Mouse (Mus musculus): Measurements from ENCODE around the gene Hgfac.

Gene Hgfac

GRCm38 (mm10) chr5:35037438-35037837 lies 3.9 kb upstream of the Hgfac start:
- no peak for DNase-seq (ENCODE audit: low spot score in 2 of 2)

- no peak for DNase-seq (ENCODE audit: low spot score in 2 of 2)
Measured at GRCm38 (mm10) chr5:35042431-35043109, 1.3 kb downstream of the Hgfac start.

GRCm38 (mm10) chr5:35043110-35043451 lies 1.8 kb downstream of the Hgfac start:
- peak; percentile 30 to 62 for DNase-seq (ENCODE audit: low spot score in 2 of 2)

GRCm38 (mm10) chr5:35050541-35050940 lies 9.2 kb downstream of the Hgfac start:
- DNase-seq (ENCODE audit: low spot score in 2 of 2): no peak

GRCm38 (mm10) chr5:35054628-35055027 lies 13.3 kb downstream of the Hgfac start:
- DNase-seq (ENCODE audit: low spot score in 2 of 2): no peak

GRCm38 (mm10) chr5:35055076-35055475 lies 13.8 kb downstream of the Hgfac start:
- no peak for DNase-seq (ENCODE audit: low spot score in 2 of 2)

GRCm38 (mm10) chr5:35056604-35057432 lies 15.5 kb downstream of the Hgfac start, which contains the start of gene Dok7:
Gene Dok7, plus strand, starts transcription at chr5:35056766.
- DNase-seq (ENCODE audit: low spot score in 2 of 2): no peak

- no peak for DNase-seq (ENCODE audit: low spot score in 2 of 2)
Measured at GRCm38 (mm10) chr5:35057582-35057981, 16.3 kb downstream of the Hgfac start.

- DNase-seq (ENCODE audit: low spot score in 2 of 2): no peak
Measured at GRCm38 (mm10) chr5:35058216-35058615, 16.9 kb downstream of the Hgfac start.

- DNase-seq (ENCODE audit: low spot score in 2 of 2): no peak
Measured at GRCm38 (mm10) chr5:35060098-35060497, 18.8 kb downstream of the Hgfac start.

- no peak for DNase-seq (ENCODE audit: low spot score in 2 of 2)
Measured at GRCm38 (mm10) chr5:35069841-35070240, 28.5 kb downstream of the Hgfac start.

- no peak for DNase-seq (ENCODE audit: low spot score in 2 of 2)
Measured at GRCm38 (mm10) chr5:35070314-35070713, 29.0 kb downstream of the Hgfac start.

- DNase-seq (ENCODE audit: low spot score in 2 of 2): no peak
Measured at GRCm38 (mm10) chr5:35070953-35071352, 29.6 kb downstream of the Hgfac start.

GRCm38 (mm10) chr5:35071855-35072254 lies 30.5 kb downstream of the Hgfac start:
- DNase-seq (ENCODE audit: low spot score in 2 of 2): no peak

GRCm38 (mm10) chr5:35073235-35073634 lies 31.9 kb downstream of the Hgfac start:
- no peak for DNase-seq (ENCODE audit: low spot score in 2 of 2)

GRCm38 (mm10) chr5:35073992-35074391 lies 32.7 kb downstream of the Hgfac start:
- no peak for DNase-seq (ENCODE audit: low spot score in 2 of 2)

GRCm38 (mm10) chr5:35076369-35076768 lies 35.1 kb downstream of the Hgfac start:
- DNase-seq (ENCODE audit: low spot score in 2 of 2): no peak

GRCm38 (mm10) chr5:35079101-35079500 lies 37.8 kb downstream of the Hgfac start:
- DNase-seq (ENCODE audit: low spot score in 2 of 2): no peak

- DNase-seq (ENCODE audit: low spot score in 2 of 2): no peak
Measured at GRCm38 (mm10) chr5:35084913-35085312, 43.6 kb downstream of the Hgfac start.

- peak; percentile 45 to 67 for DNase-seq (ENCODE audit: low spot score in 2 of 2)
Measured at GRCm38 (mm10) chr5:35088785-35089613, 47.7 kb downstream of the Hgfac start.

- DNase-seq (ENCODE audit: low spot score in 2 of 2): no peak
Measured at GRCm38 (mm10) chr5:35089614-35089963, 48.3 kb downstream of the Hgfac start.

- no peak for DNase-seq (ENCODE audit: low spot score in 2 of 2)
Measured at GRCm38 (mm10) chr5:35091636-35092035, 50.3 kb downstream of the Hgfac start.

All from spleen, postnatal 14 days (tissue).